Mouse (Mus musculus) lung, postnatal 0 days (tissue): Measurements from ENCODE around the gene Epb41.

Experiments used
- CTCF ChIP-seq: IDR thresholded peaks from 2 replicates; pipeline ENCODE4 v1.5.1; 2016; ENCODE audit warnings: antibody characterized with exemption, mild to moderate bottlenecking
- EP300 ChIP-seq: IDR thresholded peaks from 2 replicates; pipeline ENCODE4 v1.6.1; 2016; ENCODE audit warnings: antibody characterized with exemption, mild to moderate bottlenecking, control low read depth

GRCm38 (mm10) chr4:131875242-131875641 lies 199.9 kb downstream of the Epb41 start:
- TF ChIP-seq CTCF, result no peak
- TF ChIP-seq EP300, result no peak
